Mouse (Mus musculus): ENCODE results near the gene Lgals3. TPM values are rescaled to one million over a fixed set of nuclear protein-coding genes. Genes with fewer than 3 reads are reported as not detected.

The Lgals3 gene
- total RNA-seq, 2 experiments from 2014 or later, result 1.7 to 1.9 TPM

DNA sequence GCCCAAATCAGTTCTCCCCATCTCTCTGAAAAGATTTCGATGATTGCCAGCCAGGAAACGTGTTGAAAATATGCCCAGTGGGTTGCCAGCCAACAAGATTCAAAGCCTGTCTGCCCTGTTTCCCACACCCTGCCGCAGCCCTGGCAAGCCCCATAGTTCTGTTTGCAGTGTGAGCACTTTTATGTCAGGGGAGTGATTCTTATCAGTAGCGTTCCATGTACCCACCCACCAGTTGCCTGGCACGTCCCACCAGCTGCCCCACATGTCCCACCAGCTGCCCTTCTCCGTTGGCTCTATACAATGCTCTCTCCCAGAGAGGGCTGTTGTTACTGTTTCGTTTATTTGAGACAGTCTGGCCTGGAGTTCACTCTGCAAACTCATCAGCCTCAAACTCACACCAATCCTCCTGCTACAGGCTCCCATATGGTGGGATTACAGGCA is 650 bp upstream of the Lgals3 start:
- DNase-seq (ENCODE audit: low spot score in 2 of 2), result peak; percentile 81 to 83

DNA sequence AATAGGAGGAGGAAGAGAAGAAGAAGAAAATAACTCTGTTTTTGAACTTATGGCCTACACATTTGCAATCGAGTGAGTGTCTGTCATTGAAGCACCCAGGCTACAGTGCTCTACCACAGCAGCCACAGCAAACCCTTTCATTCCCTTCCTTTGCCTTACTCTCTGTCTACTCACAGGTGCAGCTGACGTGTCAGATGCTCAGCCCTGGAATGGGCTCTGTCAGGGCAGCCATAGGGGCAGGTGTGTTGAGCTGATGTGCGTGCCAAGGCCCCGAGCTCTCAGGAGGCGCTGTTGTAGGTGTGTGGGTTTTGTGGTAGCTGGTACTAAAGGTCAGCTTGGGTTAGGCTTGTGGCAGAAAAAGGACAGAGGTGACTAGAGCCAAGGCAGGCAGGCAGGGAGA is 2.2 kb downstream of the Lgals3 start:
- no peak for DNase-seq (ENCODE audit: low spot score in 2 of 2)

DNA sequence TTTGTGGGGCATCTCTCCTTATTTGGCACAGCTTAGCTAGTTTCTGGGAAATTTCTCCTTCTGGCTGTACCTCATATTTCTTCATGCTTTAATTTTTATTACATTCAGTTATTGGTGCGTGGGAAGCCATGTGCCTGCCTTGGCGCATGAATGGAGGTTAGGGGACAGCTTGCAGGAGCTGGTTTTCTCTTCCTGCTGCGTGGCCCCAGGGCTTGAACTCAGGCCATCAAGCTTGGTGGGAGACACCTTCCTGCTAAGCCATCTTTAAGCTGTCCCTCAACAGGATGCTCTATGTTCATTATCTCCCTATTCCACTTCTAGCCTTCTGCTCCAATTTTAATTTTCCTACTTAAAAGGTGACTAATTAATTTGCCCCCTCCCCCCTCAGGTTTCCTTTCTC is 3.2 kb downstream of the Lgals3 start:
- no peak for DNase-seq (ENCODE audit: low spot score in 2 of 2)

DNA sequence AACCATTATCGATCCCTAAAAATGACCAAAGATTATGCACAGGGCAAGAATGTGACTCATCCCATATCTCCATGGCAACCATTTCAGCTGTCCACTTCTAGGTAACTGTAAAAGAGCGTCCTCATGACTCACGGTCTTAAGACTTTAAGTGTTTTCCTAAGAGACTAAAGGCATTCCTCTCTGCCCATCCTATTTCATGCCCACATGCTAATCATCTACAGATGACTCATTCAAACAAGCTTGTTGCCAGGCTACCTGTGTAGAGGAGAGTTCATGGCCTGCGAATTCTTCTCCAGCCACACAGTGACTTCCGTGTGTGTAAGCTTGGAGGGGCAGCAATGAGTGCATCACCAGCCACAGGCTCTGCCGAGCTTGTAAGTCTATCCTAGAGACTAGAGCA is 4.1 kb downstream of the Lgals3 start:
- no peak for DNase-seq (ENCODE audit: low spot score in 2 of 2)

DNA sequence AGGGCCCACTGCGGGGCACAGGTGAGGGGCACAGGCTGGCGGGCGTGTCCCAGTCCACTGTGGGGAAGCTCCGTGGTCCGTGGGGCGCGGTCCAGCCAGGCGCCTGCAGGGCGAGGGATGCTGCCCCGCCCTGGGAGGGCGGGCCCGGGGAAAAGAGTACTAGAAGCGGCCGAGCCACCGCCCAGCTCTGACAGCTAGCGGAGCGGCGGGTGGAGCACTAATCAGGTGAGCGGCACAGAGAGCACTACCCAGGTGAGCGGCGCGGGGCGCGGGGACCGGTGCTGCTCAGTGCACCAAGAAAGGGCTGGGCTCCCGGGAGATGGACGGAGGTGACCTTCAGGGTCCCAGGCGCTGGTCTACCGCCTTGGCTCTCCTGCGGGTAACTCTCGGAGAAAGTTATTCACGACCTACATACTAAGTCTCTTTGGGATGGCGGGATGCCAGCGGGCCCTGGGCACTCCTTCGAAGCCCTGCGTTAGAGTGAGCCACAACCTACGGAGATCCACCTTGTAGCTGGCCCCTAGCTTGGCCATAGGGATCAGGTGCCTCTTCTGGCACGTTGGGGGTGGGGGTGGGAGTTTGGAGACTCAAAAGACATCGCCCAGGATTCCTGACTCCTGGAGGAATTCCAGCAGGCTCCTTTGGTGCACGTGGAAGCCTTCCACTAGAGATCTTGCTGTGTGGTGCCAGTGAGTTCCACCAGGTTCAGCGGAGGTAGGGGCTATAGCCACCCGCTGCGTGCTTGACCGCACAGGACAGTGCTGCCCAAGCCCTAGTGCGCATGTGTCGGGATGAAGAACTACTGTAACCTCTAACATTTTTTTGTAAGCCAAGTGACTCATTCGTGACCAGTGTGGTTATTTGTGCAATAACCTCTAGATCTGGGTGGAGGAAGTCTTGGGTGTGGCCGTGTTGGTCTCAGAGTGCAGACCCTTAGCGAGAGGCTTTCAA is 6.5 kb downstream of the Lgals3 start:
- DNase-seq (ENCODE audit: low spot score in 2 of 2), result peak in 1 of 2 experiments; percentile 29

DNA sequence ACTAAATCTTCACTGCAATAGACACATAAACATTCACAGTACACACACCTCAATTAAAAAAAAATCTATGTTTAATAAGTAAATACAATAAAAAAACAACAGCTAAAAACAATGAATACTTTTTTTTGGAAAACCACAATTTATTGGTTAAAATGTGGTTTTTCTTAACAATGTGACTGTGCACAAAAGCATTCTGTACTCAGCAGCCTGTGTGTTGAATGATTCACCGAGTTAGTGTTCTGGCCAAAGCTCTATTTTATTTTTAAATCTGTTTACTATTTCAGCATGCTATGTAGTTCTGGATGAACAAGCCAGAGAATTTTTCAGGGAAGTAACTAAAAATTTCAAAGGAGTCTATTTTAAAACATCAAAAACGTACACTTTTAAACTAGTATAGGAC is 9.0 kb downstream of the Lgals3 start:
- no peak for DNase-seq (ENCODE audit: low spot score in 2 of 2)

DNA sequence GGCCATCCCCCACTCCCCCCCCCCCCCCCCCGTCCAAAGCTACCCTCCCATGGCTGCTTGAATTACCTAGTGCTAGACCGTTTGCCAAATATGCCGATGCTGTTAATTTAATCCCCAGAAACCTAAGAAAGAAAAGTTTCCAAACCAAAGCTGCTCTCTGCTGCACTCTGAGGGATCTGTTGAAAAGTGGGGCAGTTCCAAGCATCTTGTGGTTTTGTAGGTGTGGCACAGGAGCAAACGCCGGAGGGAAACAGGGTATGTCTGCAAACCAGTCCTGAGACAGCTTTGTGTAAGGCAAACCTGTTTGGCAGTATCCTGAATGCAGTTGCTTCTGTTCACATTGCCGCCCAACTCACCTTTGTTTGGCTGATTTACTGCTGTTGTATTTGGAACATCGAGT is 10.8 kb downstream of the Lgals3 start:
- no peak for DNase-seq (ENCODE audit: low spot score in 2 of 2)

DNA sequence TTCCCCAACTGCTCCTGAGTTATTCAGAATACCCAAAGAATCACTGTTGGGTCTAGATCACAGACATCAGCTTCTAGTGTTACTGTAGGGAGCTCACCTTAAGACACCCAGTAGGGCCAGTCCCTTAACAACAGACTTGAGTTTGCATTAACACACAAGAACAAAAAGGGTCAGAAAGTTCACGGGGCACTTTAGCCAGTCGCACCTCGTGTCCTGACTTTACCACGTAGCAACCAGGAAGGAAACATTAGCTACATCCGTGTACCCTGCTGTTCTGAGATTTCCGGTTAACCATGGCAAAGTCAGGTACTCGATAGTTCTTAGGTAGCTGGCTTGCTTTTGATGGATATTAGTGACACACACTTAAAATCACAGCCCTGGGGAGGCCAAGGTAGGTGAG is 16.4 kb downstream of the Lgals3 start:
- DNase-seq (ENCODE audit: low spot score in 2 of 2), result no peak

DNA sequence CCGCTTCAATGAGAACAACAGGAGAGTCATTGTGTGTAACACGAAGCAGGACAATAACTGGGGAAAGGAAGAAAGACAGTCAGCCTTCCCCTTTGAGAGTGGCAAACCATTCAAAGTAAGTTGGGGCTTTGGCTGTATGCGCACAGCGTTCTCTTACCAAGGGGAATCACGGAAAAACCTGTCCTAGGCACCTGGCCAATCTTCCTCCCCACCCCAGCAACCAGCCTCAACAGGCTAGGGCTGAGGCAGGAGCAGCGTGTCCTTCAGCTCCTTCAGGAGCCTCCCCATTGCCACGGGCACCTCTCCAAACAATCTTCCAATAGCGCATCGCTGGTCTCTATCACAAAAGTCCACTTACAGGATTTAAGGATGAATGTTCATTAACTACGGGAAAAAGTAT is 17.1 kb downstream of the Lgals3 start:
- DNase-seq (ENCODE audit: low spot score in 2 of 2), result no peak

DNA sequence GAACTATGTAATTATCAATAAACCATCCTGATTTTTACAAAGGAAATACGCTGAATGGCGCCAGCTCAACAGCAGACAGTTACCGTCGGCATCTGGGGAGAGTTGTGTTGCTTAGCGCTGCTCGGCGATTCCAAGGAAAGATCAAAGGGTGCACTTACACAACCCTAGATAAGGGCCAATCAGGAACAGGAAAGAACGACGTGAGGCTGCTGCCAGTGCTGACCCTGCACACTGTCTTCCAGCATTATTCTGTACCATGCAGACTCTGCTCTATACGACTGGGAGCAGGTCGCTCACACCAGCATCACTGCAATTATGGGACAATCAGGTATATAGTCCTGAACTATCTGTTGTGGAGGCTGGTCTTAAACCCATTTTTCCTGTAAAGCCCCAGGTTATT is 18.6 kb downstream of the Lgals3 start:
- DNase-seq (ENCODE audit: low spot score in 2 of 2), result no peak

DNA sequence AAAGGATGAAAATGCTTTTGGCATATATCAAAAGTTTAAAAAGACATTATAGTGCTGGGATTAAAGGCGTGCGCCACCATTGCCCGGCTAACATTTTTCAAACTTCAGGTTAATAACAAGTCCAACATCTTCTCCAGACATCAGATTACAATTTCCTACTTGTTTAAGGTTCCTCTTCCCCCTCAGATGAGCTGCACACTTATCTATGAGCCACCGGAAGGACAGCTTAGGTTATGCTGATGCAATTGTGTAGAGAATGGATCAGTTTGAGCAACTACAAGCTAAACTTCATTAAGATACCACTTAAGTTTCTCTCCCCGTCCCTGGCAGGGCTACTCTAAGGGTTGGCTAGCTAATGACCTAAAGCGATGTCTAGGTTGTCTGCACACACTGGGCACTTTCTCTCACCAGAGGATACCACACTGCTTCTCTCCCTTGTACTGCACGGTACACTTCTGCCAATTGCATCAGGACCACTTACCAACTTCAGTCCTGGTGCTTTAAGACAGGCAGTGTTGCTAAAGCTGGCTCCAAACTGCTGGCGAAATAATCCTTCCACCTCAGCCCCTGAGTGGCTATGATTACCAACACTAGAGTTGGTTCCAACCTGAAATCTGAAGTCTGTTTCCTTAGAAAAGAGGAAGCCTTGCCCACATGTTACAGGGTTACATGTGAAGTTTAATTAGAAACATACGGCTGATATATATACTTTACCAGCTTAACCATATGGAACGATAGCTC is 26.0 kb downstream of the Lgals3 start:
- no peak for DNase-seq (ENCODE audit: low spot score in 2 of 2)

DNA sequence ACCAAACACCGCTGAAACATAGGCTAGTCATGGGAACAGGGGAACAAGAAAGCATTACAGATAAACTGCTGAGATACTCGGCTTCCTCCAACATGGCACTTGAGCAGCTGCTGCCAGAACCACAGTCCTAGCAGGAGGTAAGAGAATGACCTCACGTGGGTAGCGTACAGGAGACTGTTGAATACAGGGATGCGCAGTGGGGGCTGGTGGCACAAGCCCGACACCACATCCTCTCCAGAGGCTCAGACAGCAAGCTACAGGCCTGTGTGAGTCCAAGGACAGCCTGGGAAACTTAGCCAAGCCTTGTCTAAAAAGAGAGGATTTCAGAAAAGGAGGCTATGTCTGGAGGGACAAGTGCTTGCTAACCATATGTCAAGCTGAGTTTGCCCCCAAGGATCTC is 27.5 kb downstream of the Lgals3 start:
- no peak for DNase-seq (ENCODE audit: low spot score in 2 of 2)

DNA sequence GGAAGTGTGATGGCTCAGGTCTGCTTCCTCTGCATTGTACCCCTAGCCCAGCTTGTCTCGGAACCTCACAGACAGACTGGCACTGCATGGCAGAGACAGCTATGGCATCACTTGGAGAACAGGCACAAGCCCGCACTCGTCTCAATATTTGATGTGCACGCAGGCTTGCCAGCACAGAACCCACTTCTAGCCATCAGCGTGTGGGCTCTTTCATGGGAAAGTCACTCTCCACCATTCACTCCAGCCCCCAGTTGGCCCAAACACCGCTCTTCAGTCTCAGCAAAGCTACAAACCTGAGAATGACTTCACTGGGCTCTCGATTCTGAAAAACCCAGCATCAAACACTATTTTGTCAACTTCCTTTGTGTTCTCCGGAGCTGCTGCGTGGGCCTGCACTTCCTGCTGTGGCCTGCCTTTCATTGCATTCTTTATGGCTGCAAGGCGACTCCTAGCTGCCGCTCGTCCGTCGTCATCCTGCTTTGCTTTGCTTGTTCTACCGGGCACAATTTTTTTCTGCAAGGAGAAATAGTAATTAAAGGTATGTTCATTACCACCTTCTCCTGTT is 28.0 kb downstream of the Lgals3 start:
- peak in 1 of 2 experiments; percentile 19 for DNase-seq (ENCODE audit: low spot score in 2 of 2)

DNA sequence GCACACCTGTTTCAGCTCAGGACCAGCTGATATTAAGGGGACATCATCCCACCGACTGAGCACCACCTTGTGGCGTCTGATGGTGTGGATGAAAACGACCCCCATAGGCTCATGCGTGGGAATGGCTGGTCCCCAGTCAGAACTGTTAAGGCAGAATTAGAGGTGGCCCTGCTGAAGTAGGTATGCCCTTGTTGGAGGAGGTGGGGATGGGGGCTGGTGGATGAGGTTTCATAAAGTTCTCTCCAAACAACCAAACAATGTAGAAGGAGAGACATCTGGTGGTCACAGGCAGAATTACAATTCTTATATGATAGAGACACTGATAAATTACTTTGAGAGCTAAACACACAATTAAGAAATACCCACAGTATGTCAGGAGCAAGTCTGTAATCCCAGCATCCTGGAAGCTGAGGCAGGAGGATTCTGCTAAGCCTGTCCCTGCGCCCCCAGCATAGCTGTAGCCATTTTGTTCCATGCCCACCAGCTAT is 28.7 kb downstream of the Lgals3 start:
- peak; percentile 13 to 23 for DNase-seq (ENCODE audit: low spot score in 2 of 2)

DNA sequence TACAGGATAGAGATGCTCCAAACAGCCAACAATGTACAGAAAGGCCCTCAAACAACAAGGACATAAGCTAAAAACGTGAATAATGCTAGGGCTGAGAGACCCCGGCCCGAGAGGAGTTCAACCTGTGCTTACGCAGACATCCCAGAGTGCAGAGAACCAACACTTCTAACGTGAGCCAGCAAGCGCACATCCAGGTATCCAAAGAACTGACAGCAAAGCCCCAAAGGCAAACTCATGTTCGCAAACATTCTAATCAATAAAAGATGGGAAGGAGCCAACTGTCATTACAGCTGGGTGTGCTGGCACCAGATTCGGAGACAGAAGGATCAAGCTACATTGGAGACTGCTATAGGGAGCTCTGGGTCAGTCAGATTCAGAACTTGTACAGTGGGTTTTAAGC is 35.2 kb downstream of the Lgals3 start:
- no peak for DNase-seq (ENCODE audit: low spot score in 2 of 2)

DNA sequence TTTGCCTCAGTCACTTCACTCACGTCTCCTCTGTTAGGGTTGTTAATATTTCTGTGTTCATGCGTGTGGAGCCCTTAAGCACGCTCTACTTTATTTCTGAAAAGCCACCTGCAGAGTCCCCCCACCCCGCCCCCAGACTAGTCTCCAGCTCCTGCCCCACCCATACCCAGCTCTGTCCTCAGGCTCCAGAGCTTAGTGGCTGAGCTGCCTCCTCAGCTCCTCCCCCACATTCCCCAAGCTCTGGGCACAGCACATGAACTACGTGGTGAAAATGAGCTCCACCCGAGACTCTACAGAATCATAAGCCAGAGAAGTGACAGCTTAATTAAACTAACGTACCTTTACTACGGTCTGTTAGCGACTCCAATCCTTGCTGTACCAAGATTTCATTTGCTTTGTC is 38.4 kb downstream of the Lgals3 start:
- DNase-seq (ENCODE audit: low spot score in 2 of 2), result no peak

DNA sequence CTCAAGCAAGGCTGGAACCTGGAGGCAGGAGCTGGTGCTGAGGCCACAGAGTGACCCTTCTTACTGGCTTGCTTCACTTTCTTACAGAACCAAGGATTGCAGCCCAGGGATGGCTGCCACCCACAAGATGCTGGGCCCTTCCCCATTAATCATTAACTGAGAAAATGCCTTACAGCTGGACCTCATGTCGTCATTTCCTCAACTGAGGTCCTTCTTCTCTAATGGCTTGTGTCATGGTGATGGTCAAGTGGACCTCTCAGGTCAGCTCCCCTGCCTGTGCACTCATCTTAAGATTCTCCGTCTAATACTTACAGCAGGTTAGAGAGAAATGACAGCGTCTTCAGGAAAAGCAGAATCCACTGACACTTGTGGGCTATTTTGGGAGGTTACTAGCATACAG is 49.8 kb downstream of the Lgals3 start:
- no peak for DNase-seq (ENCODE audit: low spot score in 2 of 2)

DNA sequence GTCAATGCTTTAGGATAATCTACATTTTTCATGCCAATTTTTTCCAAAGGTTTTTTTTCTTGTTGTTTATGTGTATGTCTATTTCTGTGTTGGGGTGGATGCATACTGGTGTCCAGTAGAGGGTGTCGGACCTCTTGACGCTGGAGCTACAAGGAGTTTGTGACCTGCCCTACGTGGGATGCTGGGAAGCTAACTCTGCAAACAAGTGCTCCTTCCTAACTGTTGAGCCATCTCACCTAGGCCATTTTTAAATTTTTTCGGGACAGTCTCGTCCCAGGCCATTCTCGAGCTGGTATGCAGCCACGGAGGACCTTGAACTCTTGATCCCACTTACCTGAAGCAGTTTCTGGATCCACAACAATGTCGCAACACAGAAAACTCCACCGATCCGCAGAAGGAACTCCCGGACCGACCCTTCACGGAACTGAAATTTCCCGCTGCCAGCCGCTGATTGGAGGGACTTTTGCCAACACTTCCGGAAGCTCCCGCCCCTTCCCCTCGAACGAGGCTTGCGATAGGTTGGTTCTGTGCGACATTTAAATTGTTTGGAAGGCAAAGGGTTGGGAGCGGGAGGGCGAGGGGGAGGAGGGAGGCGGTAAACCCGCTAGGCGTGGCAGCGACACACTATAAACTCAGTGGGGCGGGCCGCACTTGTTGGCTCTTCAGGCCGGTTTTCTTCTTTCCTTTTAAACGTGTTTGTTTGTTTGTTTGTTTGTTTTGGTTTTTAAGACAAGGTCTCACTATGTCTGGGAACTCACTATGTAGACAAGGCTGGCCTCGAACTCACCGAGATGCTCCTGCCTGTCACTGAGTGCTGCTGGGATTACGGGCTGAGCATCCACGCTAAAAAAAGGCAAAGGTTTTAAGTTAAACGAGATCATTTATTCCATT is 50.5 kb downstream of the Lgals3 start, which contains the start of gene Dlgap5:
Dlgap5 (minus strand) TSS at position 633 of the 891 bp plus-strand sequence.
- DNase-seq (ENCODE audit: low spot score in 2 of 2), result peak; percentile 90 to 93

DNA sequence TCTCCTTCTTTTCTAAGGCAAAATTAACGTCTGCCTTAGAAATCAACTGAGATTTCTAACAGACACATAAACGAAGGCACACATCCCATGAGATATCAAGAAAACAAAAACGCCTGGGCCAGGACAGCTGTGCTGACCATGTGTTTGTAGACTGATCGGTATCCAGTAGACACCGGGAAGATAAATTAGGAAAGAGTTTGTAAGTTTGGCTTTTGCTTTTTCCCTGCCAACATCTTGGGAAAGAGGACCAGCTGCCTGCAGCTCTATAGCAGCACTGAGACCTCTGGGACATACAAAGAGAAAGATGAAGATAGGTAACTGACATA is 51.1 kb downstream of the Lgals3 start:
- no peak for DNase-seq (ENCODE audit: low spot score in 2 of 2)

DNA sequence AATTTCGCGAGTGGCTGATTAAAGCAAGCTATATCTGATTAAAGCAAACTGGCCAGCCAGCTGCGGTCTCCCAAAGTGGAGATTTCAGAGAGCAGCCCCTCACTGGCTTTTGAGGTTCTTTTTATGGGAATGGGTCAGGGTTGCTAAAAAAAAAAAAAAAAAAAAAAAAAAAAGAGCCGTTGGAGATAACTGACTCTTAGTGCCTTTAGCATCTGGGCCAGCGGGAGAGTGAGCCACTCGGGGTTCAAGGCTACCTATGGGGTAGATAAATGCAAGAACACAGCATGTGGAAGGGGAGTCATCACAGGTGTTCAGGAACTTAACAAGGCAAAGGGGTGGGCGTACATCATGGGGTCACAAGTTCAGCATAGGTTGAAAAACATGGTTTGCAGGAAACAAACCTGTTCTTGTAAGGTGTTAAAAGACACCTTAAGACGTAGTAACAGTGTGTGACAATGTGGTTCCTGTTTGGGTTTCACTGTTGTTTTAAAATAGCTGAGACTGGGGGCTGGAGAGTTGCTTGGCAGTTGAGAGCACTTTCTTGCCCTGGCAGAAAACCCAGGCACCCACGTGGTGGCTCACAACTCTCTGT is 51.6 kb downstream of the Lgals3 start:
- DNase-seq (ENCODE audit: low spot score in 2 of 2), result no peak

Measured in layer of hippocampus, postnatal 10 days (tissue).